Mouse (Mus musculus): ENCODE data around the gene Usp1.

DNA sequence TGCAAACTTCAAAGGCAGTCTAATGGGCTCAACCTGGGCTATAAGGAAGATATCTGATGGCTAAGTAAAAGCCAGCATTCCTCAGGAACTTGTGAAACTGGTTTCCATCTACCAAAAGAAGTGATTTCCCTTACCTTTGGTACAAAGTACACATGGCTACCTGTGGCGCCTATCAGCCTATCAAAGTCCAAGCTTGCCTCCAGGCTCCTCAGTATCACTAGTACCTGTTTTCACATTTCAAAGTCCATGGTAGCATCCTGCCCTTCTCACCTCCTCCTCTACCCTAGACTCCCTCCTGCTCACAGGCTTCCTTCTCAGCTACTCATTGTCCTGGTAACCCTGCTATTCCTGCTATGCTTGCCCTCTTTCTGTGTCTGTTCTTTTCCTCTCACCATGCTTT, 5.4 kb upstream of the Usp1 start:
- TF ChIP-seq POLR2A (IDR thresholded peaks at IDR 0.05; ENCODE audit: low read depth, low read length) (no peak), CTCF (IDR thresholded peaks at IDR 0.05; ENCODE audit: extremely low read depth, insufficient read depth, insufficient read length, insufficient replicate concordance) (no peak)

All from spleen, adult 2 months (tissue).